Mouse (Mus musculus): ENCODE data around the gene Adipor2. TPM values are rescaled to one million over a fixed set of nuclear protein-coding genes. Genes with fewer than 3 reads are reported as not detected.
"Not testable (repeated sequence)": the region's sequence is repeated elsewhere in the genome, so short reads cannot be mapped to it uniquely, and the experiment has no call there.

The Adipor2 gene
- polyA plus RNA-seq, 1 experiment from 2014 or later = 50.0 TPM

DNA sequence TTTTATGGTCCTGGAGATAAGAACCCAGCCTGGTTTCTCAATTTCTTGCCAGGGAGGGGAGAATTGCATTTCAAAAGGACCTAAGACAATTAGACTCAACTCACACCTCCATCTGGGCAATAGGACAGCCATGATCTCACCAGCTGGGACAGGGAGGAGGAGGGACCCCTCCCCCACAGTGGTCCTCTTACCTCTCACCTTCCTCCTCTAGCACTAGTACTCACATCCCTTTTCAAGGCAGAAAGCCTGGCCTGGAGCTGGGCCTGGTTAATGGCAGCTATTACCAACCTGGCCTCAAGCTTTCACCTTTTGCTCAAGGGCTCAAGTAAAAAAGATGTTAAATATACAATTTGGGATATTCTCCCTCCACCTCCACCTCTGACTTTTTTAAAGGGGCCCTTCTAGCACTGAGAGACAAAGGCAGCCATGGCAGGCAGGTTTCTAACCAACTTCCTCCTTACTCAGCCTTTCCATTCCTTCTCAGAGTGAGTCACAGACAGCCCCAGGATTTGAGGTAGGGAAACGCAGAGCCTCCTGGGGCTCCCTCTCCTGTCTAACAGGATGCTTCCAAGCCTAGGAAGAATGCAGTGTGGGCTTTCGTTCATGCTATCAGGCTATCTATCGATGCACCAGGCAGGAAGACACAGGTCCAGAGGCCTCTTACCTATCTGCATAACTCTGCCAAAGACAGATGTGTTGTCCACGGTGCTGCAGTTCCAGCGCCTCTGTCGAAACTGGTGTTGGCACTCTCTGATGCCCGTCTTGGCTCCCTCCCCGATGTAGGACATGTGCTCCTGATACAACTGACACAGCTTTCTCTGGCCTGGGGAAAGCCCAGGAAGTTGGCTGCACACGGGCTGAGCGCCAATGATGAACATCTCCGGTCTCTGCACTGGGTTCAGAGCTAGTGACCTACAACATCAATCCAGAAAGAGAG is 28.4 kb upstream of the Adipor2 start:
- ChIA-PET POLR2A (interaction anchor here (0.7 kb wide), 1 partner anchor 664 kb away, joined by 4 read pairs; no protein-coding TSS in a partner anchor), CTCF (interaction anchor here (1.0 kb wide), 1 partner anchor 226 kb away, joined by 3 read pairs; no protein-coding TSS in a partner anchor)
- H3K27me3 ChIP-seq = no peaks in the 10 kb centered on the region
- in situ Hi-C loops (cut with MboI; ENCODE audit: low pct_unique_long_range_greater_than_20kb) = no loop called here
- TF ChIP-seq CTCF (IDR thresholded peaks at IDR 0.05) = no peak
- DNase-seq (ENCODE audit: low read depth, low spot score) (no peak), ATAC-seq (no peak)

DNA sequence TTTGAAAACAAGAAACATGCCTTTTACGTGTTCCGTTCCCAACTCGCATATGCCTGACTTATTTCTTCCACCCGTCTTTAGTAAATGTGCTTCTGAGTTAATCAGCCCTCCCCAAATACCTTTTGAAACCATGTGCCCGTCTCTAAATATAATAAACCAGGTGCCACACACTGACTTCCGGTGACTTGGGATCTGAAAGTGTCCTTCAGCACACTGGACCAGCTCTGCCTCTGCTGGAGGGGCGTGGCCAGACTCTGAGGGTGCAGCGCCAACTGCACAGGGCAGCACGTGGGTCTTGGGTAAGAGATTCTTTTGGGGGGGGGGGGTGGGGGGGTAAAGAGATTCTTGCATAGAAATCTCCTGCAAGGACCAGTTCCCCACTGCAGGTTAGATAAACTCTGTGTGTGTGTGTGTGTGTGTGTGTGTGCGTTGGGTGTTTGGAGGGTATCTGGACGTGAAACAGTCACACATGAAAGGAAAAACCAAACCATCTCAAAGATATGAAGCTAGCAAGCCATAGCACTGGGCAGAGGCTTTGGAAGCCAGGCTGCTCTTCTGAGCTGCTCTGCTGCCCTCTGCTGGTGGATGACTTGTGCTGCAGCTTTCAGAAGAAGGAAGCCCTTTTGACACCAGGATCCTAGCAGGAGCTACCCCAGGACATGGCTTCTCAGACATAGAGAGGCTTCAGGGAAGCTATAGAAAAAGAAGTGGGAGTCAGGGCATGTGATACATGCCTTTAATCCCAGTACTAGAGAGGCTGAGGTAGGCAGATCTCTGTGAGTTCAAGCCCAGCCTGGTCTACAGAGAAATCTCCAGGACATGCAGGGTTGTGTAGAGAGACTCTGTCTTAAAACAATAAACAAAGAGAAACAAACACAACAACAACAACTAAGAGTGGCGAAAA is 26.5 kb upstream of the Adipor2 start:
- H3K27me3 ChIP-seq = no peaks in the 10 kb centered on the region
- POLR2A ChIA-PET = interaction anchor here (0.6 to 0.7 kb wide), 2 partner anchors 13 to 1849 kb away, joined by 3 to 4 read pairs; no protein-coding TSS in a partner anchor
- no peak for DNase-seq (ENCODE audit: low read depth, low spot score)
- CTCF ChIA-PET = interaction anchor here (0.6 to 2.8 kb wide), 20 partner anchors 8 to 225 kb away, joined by 3 to 16 read pairs (median 4); no protein-coding TSS in a partner anchor
- ATAC-seq = peak; percentile 64
- in situ Hi-C loops (cut with MboI; ENCODE audit: low pct_unique_long_range_greater_than_20kb) = no loop called here
- TF ChIP-seq CTCF (IDR thresholded peaks at IDR 0.05) = peak; percentile 95

DNA sequence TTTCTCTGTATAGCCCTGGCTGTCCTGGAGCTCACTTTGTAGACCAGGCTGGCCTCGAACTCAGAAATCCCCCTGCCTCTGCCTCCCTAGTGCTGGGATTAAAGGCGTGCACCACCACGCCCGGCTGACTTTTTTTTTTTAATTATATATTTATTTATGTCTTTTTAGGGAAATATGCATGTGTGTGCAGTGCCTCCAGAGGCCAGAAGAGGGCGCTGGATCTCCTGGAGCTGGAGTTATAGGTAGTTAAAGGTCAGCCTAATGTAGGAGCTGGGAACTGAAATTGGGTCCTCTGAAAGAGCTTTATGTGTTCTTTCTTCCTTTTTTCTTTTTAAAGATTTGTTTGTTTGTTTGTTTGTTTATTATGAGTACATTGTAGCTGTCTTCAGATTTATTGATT is 25.2 kb upstream of the Adipor2 start:
- DNase-seq (ENCODE audit: low read depth, low spot score); ATAC-seq; H3K27me3 ChIP-seq; in situ Hi-C loops (cut with MboI; ENCODE audit: low pct_unique_long_range_greater_than_20kb): not testable (repeated sequence)
- CTCF ChIA-PET = interaction anchor here (0.9 to 2.8 kb wide), 6 partner anchors 9 to 222 kb away, joined by 3 to 16 read pairs (median 5); no protein-coding TSS in a partner anchor
- POLR2A ChIA-PET = interaction anchor here (1.4 kb wide), 1 partner anchor 58 kb away, joined by 3 read pairs; no protein-coding TSS in a partner anchor

DNA sequence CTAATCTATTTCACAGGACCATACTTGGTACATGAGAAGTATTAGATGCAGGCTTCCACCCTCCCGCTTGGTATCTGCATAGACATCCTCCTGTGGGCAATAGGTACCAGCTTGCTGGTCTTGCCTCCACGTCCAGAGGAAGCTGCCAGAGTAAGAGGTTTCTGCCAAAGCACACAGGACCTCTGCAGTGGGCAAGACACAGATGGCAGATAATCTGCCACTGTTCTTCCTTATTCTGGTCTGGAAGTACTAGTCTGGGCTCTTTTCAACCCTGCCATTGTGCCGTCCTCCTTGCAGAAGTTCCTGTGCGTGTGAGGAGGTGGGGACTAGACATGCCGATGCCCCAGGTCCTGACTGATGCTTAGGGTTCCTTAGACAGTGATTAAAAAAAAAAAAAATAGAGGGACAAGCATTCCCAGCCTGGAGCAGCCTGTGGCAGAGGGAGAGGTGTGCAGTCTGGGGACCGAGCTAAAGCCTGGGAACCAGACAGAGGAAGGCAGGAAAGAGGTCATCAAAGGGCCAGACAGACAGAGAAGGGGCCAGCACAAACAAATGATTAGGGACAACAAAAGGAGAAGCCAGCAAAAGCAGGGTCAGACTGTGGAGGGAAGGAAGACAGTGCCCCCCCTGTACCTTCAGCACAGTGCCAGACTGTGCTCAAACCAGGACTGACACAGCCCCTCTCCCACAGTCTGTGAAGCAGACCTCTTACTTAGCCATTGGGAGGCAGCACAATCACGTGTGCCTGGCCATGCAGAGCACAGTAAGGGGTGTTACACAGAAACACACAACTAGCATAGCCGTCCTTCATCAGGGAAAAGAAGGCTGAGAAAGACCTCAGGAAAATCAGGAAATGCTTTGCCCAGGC is 20.6 kb upstream of the Adipor2 start:
- no peak for TF ChIP-seq CTCF (IDR thresholded peaks at IDR 0.05)
- H3K27me3 ChIP-seq = no peaks in the 10 kb centered on the region
- in situ Hi-C loops (cut with MboI; ENCODE audit: low pct_unique_long_range_greater_than_20kb) = loop anchor here (10.0 kb wide), 1 partner anchor 813 kb away; no protein-coding TSS in a partner anchor
- ATAC-seq (no peak), DNase-seq (ENCODE audit: low read depth, low spot score) (no peak)
- ChIA-PET CTCF (no interaction called here), POLR2A (no interaction called here)

DNA sequence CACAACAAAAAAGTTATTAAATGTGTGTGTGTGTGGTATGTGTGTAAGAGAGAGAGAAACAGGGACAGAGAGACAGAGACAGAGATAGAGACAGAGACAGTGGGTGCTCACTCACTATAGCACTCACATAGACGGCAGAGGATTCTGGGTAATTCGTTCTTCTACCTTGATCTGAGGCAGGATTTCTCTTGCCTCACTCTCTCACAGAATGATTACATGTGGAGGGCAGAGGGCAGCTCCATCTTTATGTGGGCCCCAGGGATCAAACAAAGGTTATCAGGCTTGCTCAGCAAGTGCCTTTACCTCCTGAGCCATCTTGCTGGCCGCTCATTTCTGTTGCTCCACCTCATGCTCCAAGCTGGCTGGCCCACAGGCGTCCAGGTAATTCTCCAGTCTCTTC is 16.9 kb upstream of the Adipor2 start:
- DNase-seq (ENCODE audit: low read depth, low spot score) (no peak), ATAC-seq (no peak)
- in situ Hi-C loops (cut with MboI; ENCODE audit: low pct_unique_long_range_greater_than_20kb) = loop anchor here (5.0 to 10.0 kb wide), 2 partner anchors 212 to 810 kb away; no protein-coding TSS in a partner anchor
- no peak for TF ChIP-seq CTCF (IDR thresholded peaks at IDR 0.05)
- H3K27me3 ChIP-seq = no peaks in the 10 kb centered on the region
- ChIA-PET CTCF (interaction anchor here (1.6 to 1.8 kb wide), 3 partner anchors 10 to 15 kb away, joined by 3 to 7 read pairs (median 5); no protein-coding TSS in a partner anchor), POLR2A (no interaction called here)

DNA sequence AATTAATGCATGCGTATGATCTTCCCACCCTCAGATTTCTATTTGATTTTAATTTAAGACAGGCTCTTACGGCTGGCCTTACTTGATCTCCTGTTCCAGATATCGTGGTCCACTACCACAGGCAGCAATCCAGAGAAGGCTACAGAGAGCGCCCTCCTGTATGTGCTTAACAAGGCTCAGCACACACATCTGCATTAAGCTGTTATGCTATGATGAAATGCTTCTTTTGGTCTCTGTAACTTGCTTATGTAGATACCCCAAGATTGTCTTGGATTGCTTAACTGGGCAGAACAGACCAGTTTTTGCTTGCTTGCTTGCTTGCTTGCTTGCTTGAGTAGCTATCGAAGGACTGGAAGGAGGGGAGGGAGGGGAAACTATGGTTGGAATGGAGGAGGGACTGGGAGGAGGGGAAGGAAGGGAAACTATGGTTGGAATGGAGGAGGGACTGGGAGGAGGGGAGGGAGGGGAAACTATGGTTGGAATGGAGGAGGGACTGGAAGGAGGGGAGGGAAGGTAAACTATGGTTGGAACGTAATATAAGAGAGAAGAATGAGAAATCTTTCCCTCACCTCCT is 14.3 kb upstream of the Adipor2 start:
- TF ChIP-seq CTCF (IDR thresholded peaks at IDR 0.05) = no peak
- no peak for DNase-seq (ENCODE audit: low read depth, low spot score)
- in situ Hi-C loops (cut with MboI; ENCODE audit: low pct_unique_long_range_greater_than_20kb) = loop anchor here (5.0 to 10.0 kb wide), 2 partner anchors 210 to 807 kb away; no protein-coding TSS in a partner anchor
- H3K27me3 ChIP-seq = no peaks in the 10 kb centered on the region
- no peak for ATAC-seq
- ChIA-PET CTCF (interaction anchor here (1.4 to 3.4 kb wide), 4 partner anchors 9 to 83 kb away, joined by 3 to 20 read pairs (median 12); no protein-coding TSS in a partner anchor), POLR2A (no interaction called here)

DNA sequence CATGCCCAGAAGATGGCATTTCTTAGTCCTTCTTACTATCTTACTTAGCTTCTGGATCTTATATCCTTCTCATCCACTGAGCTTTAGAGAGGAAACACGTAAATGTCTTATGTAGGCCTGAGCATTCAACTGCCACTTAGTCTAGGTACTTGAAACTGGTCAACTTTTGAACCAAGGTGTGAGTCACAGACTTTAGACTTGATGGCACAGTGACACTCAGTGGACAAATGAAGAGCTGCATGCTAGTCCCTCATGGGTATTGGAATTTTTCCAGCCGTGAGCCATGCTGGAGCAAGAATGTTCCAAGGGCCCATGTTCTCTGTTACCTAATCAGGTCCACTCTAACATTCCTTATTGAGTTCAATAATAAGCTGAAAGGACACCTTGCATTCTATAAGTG is 13.0 kb upstream of the Adipor2 start:
- peak; percentile 89 for TF ChIP-seq CTCF (IDR thresholded peaks at IDR 0.05)
- DNase-seq (ENCODE audit: low read depth, low spot score) = no peak
- no peaks in the 10 kb centered on the region for H3K27me3 ChIP-seq
- CTCF ChIA-PET = interaction anchor here (0.6 to 3.4 kb wide), 15 partner anchors 10 to 1647 kb away, joined by 3 to 20 read pairs (median 4); no protein-coding TSS in a partner anchor
- POLR2A ChIA-PET = interaction anchor here (1.4 kb wide), 1 partner anchor 210 kb away, joined by 4 read pairs; no protein-coding TSS in a partner anchor
- in situ Hi-C loops (cut with MboI; ENCODE audit: low pct_unique_long_range_greater_than_20kb) = loop anchor here (5.0 to 10.0 kb wide), 2 partner anchors 208 to 806 kb away; no protein-coding TSS in a partner anchor
- peak; percentile 35 for ATAC-seq

DNA sequence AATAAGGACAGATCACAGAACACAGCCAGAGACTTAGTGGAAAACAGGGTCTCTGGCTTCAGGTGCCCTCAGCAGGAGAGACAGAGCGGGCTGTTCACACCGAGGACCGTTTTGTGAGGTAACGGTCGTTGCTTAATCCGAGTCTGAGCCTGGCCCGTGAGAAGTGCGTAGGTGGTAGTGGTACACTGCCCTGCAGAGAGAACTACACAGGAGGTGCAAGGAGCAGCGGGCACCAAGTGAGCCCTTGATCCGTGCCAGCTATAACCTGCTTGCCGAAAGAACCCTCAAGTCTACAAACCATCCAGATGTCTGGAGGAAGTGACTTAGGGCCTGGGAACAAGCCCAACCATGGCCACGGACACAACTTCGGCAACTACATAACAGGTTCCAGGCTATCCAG is 11.8 kb upstream of the Adipor2 start:
- POLR2A ChIA-PET = no interaction called here
- no peak for TF ChIP-seq CTCF (IDR thresholded peaks at IDR 0.05)
- CTCF ChIA-PET = interaction anchor here (3.4 kb wide), 1 partner anchor 81 kb away, joined by 20 read pairs; no protein-coding TSS in a partner anchor
- DNase-seq (ENCODE audit: low read depth, low spot score) (no peak), ATAC-seq (no peak)
- H3K27me3 ChIP-seq = no peaks in the 10 kb centered on the region
- in situ Hi-C loops (cut with MboI; ENCODE audit: low pct_unique_long_range_greater_than_20kb) = loop anchor here (5.0 kb wide), 1 partner anchor 82 kb away; no protein-coding TSS in a partner anchor

DNA sequence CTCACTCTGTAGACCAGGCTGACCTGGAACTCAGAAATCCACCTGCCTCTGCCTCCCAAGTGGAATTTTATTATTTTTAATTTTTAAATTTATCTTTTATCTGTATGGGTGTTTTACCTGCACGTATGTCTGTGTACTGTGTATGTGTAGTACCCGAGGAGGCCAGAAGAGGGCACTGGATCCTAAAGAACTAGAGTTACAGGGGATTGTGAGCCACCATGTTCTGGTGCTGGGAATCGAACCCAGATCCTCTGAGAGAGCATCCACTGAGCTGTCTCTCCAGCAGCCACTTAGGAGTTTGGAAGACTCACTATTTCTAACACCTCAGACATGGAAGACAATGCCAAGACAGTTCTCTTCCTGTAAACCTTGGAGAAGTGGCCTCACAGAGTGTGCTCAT is 11.1 kb upstream of the Adipor2 start:
- POLR2A ChIA-PET = no interaction called here
- in situ Hi-C loops (cut with MboI; ENCODE audit: low pct_unique_long_range_greater_than_20kb) = loop anchor here (5.0 kb wide), 1 partner anchor 81 kb away; no protein-coding TSS in a partner anchor
- no peaks in the 10 kb centered on the region for H3K27me3 ChIP-seq
- CTCF ChIA-PET = interaction anchor here (0.9 to 3.4 kb wide), 2 partner anchors 15 to 80 kb away, joined by 3 to 20 read pairs; no protein-coding TSS in a partner anchor
- TF ChIP-seq CTCF (IDR thresholded peaks at IDR 0.05) = peak; percentile 57
- ATAC-seq (no peak), DNase-seq (ENCODE audit: low read depth, low spot score) (no peak)
